Mouse (Mus musculus) kidney, postnatal 0 days (tissue): ENCODE results near the gene Fus. TPM values are rescaled to one million over a fixed set of nuclear protein-coding genes. Genes with fewer than 3 reads are reported as not detected.
"Not testable (repeated sequence)": the region's sequence is repeated elsewhere in the genome, so short reads cannot be mapped to it uniquely, and the experiment has no call there.

ENCODE experiments used
- ATAC-seq: fragments of 200-750 bp; cut with Nextera tagmentation; replicated peaks from 2 replicates; pipeline ENCODE4 v1.8.0; 2017; ENCODE audit warnings: low read depth, moderate number of reproducible peaks, moderate TSS enrichment, moderate library complexity; ENCODE audit not compliant: low FRiP score
- DNase-seq: peaks from one replicate; pipeline ENCODE4 v3.0.0-alpha.2; 2016; ENCODE audit warnings: low spot score
- H3K27ac ChIP-seq: fragments of 300-500 bp; sonication (generic); 2 replicates; pipeline ENCODE4 v1.5.1; 2014; ENCODE audit warnings: mild to moderate bottlenecking
- H3K27me3 ChIP-seq: fragments of 300-500 bp; sonication (generic); 2 replicates; pipeline ENCODE4 v1.6.1; 2014; ENCODE audit warnings: low read length, mixed read lengths; ENCODE audit not compliant: insufficient read depth
- H3K36me3 ChIP-seq: fragments of 300-500 bp; sonication (generic); 2 replicates; pipeline ENCODE4 v1.6.1; 2014; ENCODE audit warnings: low read length, mixed read lengths; ENCODE audit not compliant: insufficient read depth
- H3K4me1 ChIP-seq: fragments of 300-500 bp; sonication (generic); replicated peaks from 2 replicates; pipeline ENCODE4 v1.6.1; 2014; ENCODE audit warnings: antibody characterized with exemption, low read length, mixed read lengths; ENCODE audit not compliant: insufficient read depth
- H3K4me2 ChIP-seq: fragments of 300-500 bp; sonication (generic); 2 replicates; pipeline ENCODE4 v1.6.1; 2014; ENCODE audit warnings: mild to moderate bottlenecking, low read length, moderate library complexity, mixed read lengths
- H3K4me3 ChIP-seq: fragments of 300-500 bp; sonication (generic); replicated peaks from 2 replicates; pipeline ENCODE4 v1.5.1; 2014; ENCODE audit warnings: low read depth, low read length
- H3K9ac ChIP-seq: fragments of 300-500 bp; sonication (generic); 2 replicates; pipeline ENCODE4 v1.6.1; 2014; ENCODE audit warnings: low read depth, low read length
- H3K9me3 ChIP-seq: fragments of 300-500 bp; sonication (generic); replicated peaks from 2 replicates; pipeline ENCODE4 v1.6.1; 2016; ENCODE audit warnings: low read length, inconsistent platforms, mixed read lengths
- CTCF ChIP-seq: IDR thresholded peaks from 2 replicates; pipeline ENCODE4 v1.5.1; 2016; ENCODE audit warnings: antibody characterized with exemption, low read depth, mild to moderate bottlenecking, moderate library complexity
- WGBS: fragments of 180-500 bp; shearing (Covaris S2); extraction: QIAGEN DNeasy Blood & Tissue Kit; methylation state at CpG from one replicate; pipeline ENCODE4 v1.1.7; 2014; 5-methylcytosine and 5-hydroxymethylcytosine counted together
- polyA plus RNA-seq: library from polyadenylated mRNA; unstranded; fragments of >200 nt; fragmentation: Nextera tagmentation; extraction: Ambion mirVana; gene quantifications from 2 replicates; pipeline ENCODE4 v1.2.1, GENCODE M21; 2015

Gene Fus
- polyA plus RNA-seq, 1 experiment from 2014 or later = 262 TPM

DNA sequence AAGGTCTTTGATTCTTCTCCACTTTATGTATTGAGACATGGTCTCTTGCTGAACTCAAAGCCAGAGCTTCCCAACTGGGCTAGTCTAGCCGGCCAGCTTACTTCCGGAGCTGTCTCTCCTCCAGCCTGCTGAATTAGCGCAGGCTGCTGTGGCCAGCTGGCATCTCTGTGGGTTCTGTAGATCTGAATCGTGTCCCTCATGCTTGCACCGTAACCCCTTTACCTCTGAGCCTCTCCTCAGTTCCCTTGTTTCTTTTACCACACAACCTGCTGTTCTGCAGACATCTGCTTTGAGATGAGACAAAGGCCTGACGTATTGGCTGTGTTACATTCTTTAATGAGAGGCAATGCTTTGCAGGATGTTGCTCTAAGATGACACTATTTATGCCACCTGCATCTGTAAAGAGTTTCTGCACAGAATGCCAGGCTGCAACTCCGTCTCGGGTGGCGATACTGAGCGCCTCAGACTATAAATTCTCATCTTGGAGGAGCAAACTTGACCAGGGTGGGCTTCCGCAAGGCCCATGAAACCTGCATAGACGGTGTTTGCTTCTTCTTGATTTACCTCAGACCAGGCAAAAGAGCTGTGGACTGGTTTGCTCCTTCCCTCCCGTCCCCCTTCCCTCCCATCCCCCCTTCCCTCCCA lies 45.0 kb downstream of the Fus start:
- no peaks in the 10 kb centered on the region for H3K27me3 ChIP-seq
- no peak overlapping the region for H3K27ac ChIP-seq
- TF ChIP-seq CTCF = no peak
- DNase-seq (no peak), ATAC-seq (no peak)
- no peaks in the 10 kb centered on the region for H3K4me1 ChIP-seq
- WGBS = 62% methylated on average over 13 of the region's 13 CpGs
- H3K9ac ChIP-seq = no peak overlapping the region
- H3K9me3 ChIP-seq = no peaks in the 10 kb centered on the region
- no peaks in the 10 kb centered on the region for H3K36me3 ChIP-seq
- H3K4me2 ChIP-seq = no peak overlapping the region
- H3K4me3 ChIP-seq = no peak overlapping the region

DNA sequence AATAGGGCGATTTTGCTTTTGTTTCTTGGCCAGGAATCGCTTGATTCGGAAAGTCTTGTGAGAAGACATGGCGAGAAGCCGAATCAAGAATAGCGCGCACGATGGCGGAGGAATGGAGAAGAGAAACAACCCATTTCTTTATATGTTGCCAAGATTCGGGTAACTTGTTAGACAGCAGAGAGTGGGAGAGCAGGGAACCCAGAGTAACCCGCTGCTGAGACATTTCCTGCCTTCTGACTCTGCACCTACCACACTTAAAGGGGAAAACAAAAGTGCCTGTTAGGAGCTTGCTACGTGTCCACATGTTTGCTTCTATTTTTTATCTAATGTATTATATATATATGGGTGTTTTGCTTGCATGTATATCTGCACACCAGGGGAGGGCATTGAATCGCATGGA lies 45.9 kb downstream of the Fus start:
- Histone ChIP-seq H3K27ac (no peak overlapping the region), H3K4me1 (no peaks in the 10 kb centered on the region), H3K4me3 (no peak overlapping the region), H3K4me2 (no peak overlapping the region), H3K36me3 (no peaks in the 10 kb centered on the region), H3K9ac (no peak overlapping the region), H3K27me3 (no peaks in the 10 kb centered on the region), H3K9me3 (no peaks in the 10 kb centered on the region)
- DNase-seq (no peak), ATAC-seq (no peak)
- 89% methylated on average over 13 of the region's 13 CpGs for WGBS
- TF ChIP-seq CTCF = no peak

DNA sequence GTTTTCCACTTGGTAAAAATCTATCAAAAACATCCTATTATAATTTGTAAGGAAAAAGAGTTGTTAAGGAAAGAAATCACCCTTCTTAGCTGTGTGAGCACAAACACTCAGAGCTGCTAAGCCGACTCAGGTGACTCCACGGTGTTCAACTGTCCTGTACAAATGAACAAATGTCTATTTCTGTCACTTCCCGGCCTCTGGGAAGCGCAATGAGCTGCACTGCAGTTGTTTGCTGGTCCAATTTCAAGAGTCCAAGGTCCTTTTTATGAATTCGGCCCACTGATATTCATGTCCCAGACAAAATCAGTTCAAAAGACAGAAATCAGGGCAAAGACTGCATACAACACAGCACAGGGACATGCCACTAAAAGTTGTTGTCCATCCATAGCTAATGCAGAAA lies 48.9 kb downstream of the Fus start:
- H3K9ac ChIP-seq, H3K9me3 ChIP-seq, H3K27ac ChIP-seq, ATAC-seq, H3K27me3 ChIP-seq, DNase-seq, H3K4me2 ChIP-seq, H3K4me3 ChIP-seq, H3K4me1 ChIP-seq, H3K36me3 ChIP-seq: not testable (repeated sequence)
- WGBS = 83% methylated on average over 5 of the region's 5 CpGs

DNA sequence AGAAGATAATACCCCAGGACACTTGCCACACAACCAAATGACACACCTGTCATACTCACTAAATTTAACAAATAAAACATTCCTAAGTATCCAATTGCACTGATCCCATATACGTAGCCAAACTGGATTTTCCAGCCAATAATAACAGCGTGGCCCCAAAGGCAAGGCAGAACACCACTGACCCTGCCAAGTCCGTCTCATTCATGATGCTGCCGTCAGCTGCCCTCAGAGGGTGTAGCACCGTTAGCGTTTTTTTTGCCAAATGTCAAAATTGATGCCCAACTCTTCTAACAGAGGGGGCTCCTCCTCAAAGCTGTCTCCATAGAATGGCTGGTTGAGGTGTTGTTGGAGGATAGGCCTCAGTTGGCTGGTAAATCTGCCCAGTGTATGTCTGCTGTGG lies 49.4 kb downstream of the Fus start:
- H3K36me3 ChIP-seq = no peaks in the 10 kb centered on the region
- no peak overlapping the region for H3K4me2 ChIP-seq
- H3K9ac ChIP-seq = no peak overlapping the region
- H3K27ac ChIP-seq = no peak overlapping the region
- ATAC-seq (no peak), DNase-seq (no peak)
- no peak for TF ChIP-seq CTCF
- H3K27me3 ChIP-seq = no peaks in the 10 kb centered on the region
- H3K4me3 ChIP-seq = no peak overlapping the region
- no peaks in the 10 kb centered on the region for H3K4me1 ChIP-seq
- H3K9me3 ChIP-seq = no peaks in the 10 kb centered on the region
- WGBS = 80% methylated on average over 6 of the region's 6 CpGs

GRCm38 (mm10) chr7:128018275-128018674 lies 51.0 kb downstream of the Fus start:
- no peak overlapping the region for H3K9ac ChIP-seq
- WGBS = 92% methylated on average over 3 of the region's 3 CpGs
- ATAC-seq (no peak), DNase-seq (no peak)
- H3K4me2 ChIP-seq = no peak overlapping the region
- no peaks in the 10 kb centered on the region for H3K4me1 ChIP-seq
- H3K36me3 ChIP-seq = no peaks in the 10 kb centered on the region
- no peaks in the 10 kb centered on the region for H3K9me3 ChIP-seq
- no peak for TF ChIP-seq CTCF
- H3K27ac ChIP-seq = no peak overlapping the region
- no peak overlapping the region for H3K4me3 ChIP-seq
- H3K27me3 ChIP-seq = no peaks in the 10 kb centered on the region

DNA sequence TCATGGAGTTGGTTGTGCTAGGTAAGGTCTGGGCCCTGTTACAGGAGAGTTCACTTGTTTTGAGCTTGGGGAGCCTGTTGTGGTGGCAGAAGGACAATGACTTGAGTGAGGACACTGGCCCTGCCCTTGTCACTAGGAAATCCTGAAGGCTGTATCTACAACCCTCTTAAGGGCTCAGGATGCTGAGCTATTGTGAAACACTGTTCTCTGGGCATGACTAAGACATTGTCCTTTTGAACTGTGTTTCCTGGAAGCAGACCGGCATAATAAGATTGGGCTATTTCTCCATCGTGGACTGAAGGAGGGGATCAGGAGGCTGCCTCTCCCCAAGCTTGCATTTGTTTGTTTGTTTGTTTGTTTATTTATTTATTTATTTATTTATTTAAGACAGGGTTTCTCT lies 51.9 kb downstream of the Fus start:
- no peak for TF ChIP-seq CTCF
- H3K4me2 ChIP-seq = no peak overlapping the region
- DNase-seq = no peak
- no peak overlapping the region for H3K27ac ChIP-seq
- no peaks in the 10 kb centered on the region for H3K36me3 ChIP-seq
- H3K4me1 ChIP-seq = no peaks in the 10 kb centered on the region
- no peak overlapping the region for H3K9ac ChIP-seq
- H3K9me3 ChIP-seq = no peaks in the 10 kb centered on the region
- no peak overlapping the region for H3K4me3 ChIP-seq
- no peaks in the 10 kb centered on the region for H3K27me3 ChIP-seq
- no peak for ATAC-seq
- 77% methylated on average over 2 of the region's 2 CpGs for WGBS

GRCm38 (mm10) chr7:128022974-128023373 lies 55.7 kb downstream of the Fus start:
- WGBS = 67% methylated on average over 8 of the region's 8 CpGs
- no peak overlapping the region for H3K4me3 ChIP-seq
- H3K27ac ChIP-seq = no peak overlapping the region
- H3K9me3 ChIP-seq = no peaks in the 10 kb centered on the region
- H3K4me2 ChIP-seq = no peak overlapping the region
- DNase-seq (no peak), ATAC-seq (no peak)
- H3K27me3 ChIP-seq = no peaks in the 10 kb centered on the region
- no peaks in the 10 kb centered on the region for H3K36me3 ChIP-seq
- no peaks in the 10 kb centered on the region for H3K4me1 ChIP-seq
- no peak overlapping the region for H3K9ac ChIP-seq
- peak; percentile 48; the same call in 1 of the 2 replicates for TF ChIP-seq CTCF
